Mouse (Mus musculus): ENCODE results near the gene Cobll1.
"Not testable (repeated sequence)": the region's sequence is repeated elsewhere in the genome, so short reads cannot be mapped to it uniquely, and the experiment has no call there.

The Cobll1 gene

DNA sequence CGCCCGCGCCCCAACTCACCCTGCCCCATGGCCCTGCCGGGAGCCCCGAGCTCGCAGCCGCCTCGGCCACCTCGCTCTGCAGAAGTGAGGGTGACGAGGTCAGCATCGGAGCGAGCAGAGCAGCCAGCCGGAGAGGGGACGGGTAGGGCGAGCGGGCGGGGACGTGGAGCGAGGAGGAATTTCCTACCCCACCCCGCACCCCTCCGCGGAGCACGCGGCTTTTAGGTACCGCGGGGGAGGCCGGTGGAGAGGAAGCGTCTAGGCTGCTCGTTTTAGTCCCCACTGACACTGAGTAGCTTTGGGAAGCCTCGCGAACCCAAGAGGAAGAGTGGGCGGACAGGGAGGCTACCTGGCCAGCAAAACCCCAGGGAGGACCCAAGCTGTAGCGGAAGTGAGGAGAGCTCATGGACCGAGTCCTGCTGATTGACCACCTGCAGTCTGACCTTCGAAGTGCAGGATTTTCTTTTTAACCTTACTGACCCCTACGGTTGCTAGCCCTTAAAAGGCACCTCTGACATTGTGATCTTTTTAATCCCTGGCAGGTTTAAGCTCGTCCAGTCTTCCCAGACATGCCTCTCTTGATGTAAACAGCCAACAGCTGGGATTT lies at the start of gene Cobll1:
Cobll1 (minus strand) TSS at position 440 of the 607 bp plus-strand sequence.
- peak; percentile 34 for DNase-seq (ENCODE audit: low spot score)

DNA sequence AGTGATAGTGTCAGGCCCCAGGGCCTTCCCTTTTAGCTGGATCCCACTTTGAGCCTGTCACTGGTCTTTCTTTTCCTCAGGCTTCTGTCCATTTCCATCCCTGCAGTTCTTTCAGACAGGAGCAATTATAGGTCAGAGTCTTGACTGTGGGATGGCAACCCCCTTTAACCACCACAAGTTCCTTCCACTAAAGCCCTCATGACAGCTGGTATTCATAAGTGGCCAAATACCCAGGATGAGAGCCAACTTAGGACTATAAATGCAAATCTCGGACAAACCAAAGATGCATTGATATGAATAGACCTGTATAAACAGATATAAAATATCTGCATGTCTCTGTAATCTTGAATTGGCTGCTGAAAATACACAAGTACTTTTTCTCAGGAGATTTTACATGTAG lies 49.5 kb upstream of the Cobll1 start:
- no peak for DNase-seq (ENCODE audit: low spot score)

DNA sequence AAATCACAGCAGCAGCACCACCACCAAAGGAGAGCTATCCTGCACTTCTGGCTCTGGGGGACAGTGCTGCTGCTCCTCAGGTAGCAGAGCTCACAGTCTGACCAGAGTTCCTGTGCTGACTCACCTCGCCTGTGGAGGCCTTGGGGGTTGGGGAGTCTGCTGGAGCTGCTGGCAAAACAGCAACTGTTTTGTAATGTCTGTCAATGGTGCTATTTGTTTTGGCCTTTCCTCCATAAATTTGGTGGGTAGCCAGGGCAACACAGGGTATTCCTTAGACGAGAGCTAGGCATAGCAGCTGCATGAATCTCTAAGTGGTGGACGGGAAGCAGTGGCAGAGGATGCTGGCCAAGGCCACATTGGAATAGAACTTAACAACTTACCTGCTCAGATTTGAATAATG lies 46.2 kb upstream of the Cobll1 start:
- no peak for DNase-seq (ENCODE audit: low spot score)

DNA sequence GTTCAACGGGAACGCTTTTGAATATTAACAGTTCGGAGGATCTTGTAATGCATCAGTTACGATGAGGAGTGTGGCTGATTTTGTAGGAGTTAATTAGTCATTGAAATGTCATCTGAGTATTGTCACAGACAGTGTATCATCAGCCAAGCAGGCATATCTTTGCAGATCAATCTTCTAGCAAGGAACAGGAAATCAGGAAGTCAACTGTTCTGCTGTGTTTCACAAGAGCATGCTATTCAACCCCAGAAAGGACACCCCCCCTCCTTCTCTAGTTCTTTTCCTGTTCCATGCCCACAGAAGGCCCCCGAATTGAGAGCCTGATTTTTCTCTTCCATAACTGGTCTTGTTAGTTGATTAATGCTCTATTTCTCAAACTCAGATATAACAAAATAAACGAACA lies 43.8 kb upstream of the Cobll1 start:
- no peak for DNase-seq (ENCODE audit: low spot score)

DNA sequence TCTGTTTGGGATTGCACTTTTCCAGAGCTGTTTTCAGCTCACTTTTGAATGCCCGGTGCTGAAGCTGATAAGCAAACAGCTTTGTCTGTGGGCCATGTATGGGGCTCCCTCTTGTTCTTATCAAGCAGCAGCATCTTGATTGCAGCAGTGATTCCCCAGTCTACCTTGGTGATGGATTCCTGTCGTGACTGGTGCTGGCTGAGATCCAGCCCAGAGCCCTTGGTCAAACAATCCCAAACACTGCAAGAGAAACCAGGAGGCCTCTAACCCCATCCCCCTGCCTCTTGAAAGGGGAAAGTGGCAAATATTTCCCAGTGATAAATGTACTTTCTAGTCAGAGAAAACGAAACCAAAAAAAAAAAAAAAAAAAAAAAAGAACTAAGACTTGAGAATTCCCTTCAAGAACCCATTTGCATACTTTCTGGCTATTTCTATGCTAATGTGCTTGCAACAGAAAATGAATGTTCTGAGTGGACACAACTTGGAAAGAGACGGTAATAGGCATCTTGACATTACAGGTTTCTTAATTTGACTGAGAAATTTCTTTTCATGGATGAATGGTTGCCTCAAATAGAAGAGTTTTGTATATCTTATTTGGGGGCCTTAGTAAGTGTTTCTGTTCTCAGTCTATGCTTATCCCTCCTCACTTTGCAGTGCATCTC lies 40.0 kb upstream of the Cobll1 start:
- DNase-seq (ENCODE audit: low spot score) = no peak

DNA sequence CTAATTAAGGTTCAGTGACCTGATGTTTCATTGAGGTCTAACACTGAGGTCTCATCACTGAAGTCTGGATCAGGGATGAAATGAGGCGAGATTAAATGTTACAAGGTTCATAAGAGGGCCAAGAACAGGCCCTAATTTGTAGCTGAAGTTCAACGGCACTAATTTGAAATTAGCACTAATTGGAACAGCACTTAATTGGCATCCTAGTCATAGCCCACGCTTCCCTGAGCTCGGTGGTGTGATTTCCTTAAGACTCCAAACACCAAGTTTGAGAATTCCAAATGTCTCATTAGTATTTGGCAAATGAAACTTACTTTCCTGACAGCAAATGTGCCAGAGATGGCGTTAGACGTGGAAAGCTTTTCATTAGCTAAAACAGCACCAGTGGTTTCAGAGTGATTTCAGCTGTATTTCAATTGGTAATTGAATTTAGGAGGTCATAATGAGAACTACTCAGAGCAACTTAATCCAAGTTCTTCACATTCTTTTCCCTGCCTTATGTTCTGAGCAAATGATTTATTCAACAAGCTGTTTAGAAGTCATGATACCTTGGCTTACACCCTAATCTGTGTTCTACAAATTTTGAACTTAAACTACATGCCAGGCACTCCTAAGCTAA lies 36.3 kb upstream of the Cobll1 start:
- DNase-seq (ENCODE audit: low spot score) = no peak

DNA sequence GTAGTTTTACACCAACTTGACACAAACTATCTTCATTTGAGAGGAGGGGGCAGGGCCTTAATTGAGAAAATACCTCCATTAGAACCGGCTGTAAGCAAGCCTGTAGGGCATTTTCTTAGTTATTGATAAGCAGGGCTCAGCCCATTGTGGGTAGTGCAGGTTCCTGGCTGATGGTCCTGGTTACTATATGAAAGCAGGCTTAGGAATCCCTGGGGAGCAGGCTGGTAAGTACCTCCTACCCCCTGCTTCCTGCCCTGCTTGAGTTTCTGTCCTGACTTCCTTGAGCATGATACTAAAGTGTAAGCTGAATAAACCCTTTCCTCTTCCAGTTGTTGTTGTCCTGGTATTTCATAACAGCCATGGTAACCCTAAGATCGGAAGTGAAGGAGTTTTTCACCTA lies 34.7 kb upstream of the Cobll1 start:
- no peak for DNase-seq (ENCODE audit: low spot score)

DNA sequence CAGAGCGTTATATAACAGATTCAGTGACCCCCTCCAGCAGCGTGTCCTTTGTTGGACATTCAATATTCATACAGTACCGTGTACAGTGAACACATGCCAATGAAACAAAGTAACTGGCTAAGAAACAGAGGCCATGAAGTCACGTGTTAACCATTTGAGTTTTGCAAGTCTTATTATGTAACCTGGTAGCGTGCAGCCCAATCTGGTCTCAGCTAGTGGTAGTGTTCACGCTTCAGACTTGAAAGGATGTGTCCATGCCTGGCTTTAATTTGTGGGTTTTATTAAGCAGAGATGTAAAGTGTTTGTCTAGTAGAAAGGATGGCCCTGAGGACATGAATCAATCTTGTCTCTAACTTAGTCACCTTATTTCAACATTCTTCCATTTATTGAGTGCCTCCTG lies 29.5 kb upstream of the Cobll1 start:
- DNase-seq (ENCODE audit: low spot score) = no peak

DNA sequence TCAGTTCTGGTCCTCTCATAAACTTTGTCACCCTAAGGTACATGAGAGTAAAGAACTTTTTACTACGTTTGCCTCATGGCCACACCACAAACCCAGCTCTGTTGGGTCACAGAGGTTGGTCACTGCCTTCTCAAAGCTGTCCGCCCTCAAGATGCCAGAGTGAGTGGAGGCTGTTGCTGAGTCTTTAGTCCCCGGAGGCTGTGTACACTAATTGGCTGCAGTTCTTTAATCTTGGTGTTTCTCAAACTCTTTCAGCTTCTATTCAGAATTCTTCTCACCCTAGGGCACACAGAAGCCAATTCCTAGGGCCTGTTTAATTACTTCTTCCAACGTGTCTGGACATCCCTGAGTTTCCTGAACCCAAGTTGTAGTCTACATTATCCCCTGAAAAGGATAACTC lies 28.6 kb upstream of the Cobll1 start:
- no peak for DNase-seq (ENCODE audit: low spot score)

DNA sequence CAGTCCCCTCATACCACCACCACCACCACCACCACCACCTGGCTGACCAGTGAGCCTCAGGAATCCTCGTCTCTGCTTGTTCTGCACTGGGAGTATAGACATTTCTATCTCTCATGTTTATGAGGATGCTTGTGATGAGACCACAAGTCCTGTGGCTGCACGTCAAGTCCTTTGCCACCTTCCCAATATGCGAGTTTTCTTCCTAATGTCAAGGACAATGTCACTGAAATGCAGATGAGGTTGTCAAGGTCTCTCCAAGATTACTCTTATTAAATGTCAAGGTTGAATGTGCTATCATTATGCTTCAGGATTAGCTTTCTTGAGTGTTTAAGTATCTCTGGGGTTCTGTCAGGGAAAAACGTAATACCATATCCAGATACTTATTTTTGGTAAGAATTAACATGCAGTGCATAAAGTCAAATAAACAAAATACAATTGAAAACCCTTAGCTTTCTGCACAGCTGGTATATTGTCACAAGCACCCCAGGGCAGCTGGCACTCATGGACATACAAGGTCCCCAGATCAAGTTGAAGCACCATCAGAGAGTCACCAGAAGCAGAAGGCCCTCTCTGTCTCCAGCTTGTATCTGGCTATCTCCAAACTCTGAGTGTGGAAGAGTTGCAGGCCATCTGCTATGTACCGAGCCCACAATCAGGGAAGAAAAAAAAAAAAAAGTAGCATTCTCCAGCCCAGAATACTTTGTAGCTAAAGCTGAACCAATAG lies 27.5 kb upstream of the Cobll1 start:
- DNase-seq (ENCODE audit: low spot score) = no peak

DNA sequence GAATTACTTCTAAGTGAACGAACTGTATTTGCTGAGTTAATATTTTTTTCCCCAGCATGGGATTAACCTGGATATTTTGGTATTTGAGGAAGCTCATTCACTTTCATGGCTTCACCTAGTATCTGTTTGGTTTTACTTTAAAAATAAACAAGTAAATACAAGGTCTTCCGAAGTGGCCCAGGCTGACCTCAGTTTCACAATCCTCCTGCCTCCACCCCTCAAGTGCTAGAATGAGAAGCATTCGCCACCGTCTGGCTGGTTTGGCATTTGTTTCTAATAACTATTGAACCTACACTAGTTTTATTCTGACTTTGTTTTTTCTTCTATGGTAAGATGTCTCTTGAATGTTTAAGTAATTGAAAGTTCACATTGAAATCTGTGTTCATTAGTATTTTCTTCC lies 23.0 kb upstream of the Cobll1 start:
- no peak for DNase-seq (ENCODE audit: low spot score)

DNA sequence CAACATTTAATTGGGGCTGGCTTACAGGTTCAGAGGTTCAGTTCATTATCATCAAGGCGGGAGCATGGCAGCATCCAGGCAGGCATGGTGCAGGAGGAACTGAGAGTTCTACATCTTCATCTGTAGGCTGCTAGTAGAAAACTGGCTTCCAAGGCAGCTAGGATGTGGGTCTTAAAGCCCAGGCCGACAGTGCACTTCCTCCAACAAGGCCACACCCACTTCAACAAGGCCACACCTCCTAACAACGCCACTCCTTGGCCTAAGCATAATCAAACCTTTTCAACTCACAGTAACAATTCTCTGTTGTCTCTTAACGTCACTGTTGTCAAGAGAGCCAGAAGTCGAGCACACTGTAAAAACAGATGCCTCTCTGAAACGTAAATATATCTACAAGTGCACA lies 21.6 kb upstream of the Cobll1 start:
- DNase-seq (ENCODE audit: low spot score) = not testable (repeated sequence)

DNA sequence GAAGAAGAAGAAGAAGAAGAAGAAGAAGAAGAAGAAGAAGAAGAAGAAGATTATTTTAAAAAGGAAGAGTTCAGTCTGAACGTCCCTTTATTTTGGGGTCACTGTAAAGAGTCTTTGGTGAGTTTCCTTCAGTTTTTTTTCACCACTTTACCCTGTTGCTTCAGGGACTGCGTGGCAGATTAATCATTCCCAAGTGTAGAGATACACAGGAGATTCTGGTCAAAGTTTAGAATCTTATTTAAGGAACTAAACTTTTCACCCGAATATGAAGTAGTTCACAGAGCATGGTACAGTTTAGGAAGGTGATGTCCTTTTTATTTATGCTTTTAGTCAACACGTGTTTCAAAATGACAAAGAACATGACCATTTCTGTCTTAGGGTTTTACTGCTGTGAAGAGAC lies 21.2 kb upstream of the Cobll1 start:
- DNase-seq (ENCODE audit: low spot score) = no peak

DNA sequence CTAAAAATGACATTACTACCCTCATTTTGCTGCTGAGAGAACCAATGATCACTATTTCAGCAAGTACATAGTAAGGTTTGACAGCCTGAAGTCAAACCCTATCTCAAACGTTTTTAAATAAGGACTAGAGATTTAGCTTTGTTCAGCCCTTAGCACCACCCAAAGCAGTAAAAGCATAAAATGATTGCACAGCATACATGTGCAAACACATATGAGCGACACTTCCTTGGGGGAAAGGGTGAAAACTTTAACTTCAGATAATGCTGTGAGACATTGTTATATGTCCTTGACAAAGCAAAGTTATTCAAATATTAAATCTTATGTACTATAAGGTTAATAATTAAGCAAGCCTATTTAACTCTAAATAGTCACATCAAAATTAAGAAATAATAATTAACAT lies 18.2 kb upstream of the Cobll1 start:
- no peak for DNase-seq (ENCODE audit: low spot score)

DNA sequence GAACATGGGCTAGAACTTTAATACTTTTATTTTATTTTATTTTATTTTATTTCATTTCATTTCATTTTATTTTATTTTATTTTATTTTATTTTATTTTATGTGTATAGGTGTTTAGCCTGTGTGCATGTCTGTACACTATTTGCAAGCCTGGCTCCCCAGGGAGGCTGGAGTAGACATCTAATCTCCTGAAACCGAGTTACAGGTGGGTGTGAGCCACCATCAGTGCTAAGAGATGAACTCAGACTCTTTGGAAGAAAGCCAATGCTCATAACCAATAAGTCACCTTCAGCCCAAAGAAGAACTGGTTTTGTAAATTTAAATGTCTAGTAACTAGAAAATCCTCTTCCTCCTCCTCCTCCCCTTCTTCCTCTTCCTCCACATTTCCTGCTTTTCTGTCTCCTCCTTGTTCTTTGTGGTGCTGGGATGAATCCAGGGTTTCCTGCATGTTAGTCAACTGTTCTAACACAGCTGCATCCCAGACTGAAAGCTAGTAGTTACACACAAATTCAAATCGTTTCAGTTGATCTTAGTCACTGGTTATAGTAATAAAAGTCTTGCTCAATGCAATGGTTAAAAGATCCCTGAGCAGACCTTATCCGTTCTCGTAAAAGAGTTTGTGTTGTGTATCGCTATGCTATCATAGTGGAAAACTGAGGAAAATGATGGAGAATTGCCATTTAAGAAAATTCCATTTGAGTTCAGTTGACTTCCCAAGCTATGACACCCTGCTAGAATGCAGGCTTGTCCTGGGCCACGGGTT lies 17.5 kb upstream of the Cobll1 start:
- DNase-seq (ENCODE audit: low spot score) = no peak

DNA sequence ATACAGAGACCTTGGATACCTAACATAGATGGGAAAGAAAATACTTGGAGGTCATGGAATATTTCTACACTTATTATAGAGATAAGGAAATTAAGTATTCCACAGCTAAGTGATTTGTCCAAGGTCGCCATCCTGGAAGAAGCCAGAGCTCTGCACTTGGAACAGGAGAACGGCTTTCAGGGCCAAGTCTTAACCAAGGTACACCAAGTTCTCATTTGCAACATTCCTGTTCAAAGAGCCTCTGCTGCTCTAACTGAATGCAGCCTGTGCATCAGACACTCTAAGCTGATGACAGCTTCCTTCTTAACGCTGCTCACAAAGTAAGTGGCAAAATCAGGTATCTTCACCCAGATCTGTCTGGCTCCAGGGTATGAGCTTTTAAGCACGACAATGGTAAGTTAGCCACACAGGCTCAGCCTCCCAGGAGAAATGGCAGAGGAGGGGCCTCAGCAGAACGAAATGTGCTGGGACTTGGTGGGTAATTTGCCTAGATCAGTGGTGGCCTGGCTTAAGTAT lies 11.4 kb upstream of the Cobll1 start:
- DNase-seq (ENCODE audit: low spot score) = no peak

DNA sequence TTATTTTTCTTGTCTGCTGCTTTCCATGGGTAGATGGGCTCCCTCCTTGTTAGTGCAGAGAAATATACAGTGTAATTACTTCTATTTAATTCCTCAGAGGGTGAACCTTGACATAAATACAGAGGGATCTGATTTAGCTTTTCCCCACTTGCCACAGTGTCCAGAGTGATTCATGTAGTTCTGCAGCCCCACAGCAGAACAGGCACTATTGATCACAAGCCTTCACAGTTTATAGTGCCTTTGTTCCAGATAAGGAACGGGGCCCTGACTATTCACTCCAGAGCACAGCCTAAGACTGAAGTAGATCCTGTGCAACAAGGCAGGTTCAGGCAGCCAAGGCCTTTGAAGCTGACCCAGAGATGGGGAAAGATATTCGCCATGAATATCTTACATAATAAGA lies 10.4 kb upstream of the Cobll1 start:
- DNase-seq (ENCODE audit: low spot score) = no peak

DNA sequence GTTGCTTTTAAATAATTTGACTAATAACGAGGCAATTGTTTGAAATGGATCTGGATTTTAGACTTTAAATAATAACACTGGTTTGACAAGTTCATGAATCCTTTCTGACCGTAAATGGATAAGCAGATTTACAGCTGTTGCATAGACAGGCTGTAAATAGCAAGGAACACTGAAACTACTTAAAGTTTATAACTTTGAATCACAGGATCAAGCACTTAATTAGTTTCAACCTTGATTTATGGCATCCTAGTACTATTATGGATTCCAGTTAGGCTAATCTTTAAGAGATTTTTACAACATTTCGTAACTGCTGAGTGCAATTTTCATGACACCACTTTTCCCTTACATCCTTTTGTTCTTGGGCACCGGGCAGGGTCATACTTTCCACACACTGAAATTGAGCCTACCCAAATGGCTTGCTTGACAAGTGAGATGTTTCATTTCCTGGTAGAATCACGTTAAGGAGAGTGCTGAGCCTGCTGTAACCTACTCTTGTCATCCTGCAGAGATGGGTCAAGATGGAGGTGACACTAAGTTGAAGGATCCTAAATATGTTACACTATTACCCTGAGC lies 1.1 kb upstream of the Cobll1 start:
- no peak for DNase-seq (ENCODE audit: low spot score)

DNA sequence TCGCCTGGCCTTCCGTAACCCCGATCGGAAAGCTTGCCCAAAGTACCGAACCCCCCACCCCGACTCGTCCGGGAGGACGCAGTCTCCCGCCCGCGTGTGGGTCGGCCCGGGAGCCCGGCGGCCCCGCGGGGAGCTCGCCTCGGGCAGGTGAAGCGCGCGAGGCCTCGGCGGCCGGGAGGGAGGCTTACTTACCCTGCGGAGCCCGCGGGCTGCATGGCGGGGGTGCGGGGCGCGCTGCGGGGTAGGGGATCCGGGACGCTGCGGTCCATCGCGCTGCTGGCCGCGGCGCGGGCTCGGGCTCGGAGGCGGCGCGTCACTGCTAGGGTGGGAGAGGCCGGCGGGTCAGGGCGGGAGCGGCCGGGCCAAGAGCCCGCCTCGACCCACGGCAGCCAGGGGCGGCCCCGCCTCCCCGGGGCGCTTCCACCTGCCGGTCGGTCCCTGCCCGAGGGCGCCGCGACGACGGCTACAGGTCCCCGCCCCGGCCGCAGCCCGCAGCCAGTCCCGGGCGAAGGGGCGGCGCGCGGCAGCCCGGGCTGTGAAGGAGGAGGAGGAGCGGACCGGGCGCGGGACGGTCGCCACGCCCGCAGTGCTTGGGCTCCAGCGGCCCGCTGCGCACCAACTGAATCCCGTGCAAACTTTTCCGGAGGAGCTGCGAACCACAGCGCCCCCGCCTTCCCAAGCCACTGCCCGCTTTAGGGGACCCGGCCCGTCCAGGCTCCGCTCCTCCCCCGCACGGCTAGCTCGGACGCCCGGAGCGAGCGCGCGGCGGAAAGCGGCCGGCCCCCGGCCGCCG lies 836 bp downstream of the Cobll1 start:
- DNase-seq (ENCODE audit: low spot score) = peak; percentile 12

DNA sequence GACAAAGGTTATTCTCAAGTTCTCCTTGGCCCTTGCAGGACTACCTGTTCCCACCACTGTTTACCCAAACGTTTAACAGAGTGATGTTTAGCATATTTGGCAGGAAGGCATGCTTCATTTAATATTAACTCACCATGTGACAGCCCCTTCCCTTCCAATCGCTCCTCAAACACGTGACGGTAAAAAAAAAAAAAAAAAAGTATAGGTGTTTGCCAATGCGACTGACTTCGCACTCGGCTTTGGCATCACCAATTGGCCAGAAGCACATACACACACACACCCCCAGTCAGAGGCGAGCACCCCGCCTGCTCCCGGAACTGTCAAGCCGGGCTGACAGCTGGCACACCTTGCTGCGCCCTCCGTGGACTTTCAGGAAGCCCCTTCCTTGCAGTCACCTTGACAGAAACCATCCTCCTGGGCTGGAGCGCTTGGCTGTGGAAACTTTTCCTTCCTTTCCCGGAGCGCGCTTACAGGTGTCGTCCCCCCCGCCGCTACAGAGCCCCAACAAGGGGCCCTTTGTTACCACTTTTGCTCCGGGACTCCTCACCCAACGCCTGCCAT lies 1.5 kb downstream of the Cobll1 start:
- DNase-seq (ENCODE audit: low spot score) = peak; percentile 6

DNA sequence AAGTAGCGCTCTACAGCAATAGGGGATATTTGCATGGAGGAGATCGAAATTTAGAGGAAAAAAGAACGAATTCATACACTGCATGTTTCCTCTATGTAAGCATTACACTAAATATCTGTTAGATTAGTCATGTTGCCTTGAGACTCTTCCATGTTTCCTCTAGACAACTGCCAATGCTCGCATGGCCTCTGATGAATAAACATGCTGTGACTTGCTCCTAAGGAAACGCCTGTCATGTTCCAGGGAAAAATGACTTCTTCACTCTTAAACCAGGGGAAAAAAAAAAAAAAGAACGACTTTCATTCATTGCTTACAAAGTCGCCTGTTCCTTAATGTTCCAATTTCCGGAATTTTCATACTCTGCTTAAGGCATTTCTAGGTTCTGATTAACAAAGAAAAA lies 2.1 kb downstream of the Cobll1 start:
- no peak for DNase-seq (ENCODE audit: low spot score)
